In the genomic region with DNA sequence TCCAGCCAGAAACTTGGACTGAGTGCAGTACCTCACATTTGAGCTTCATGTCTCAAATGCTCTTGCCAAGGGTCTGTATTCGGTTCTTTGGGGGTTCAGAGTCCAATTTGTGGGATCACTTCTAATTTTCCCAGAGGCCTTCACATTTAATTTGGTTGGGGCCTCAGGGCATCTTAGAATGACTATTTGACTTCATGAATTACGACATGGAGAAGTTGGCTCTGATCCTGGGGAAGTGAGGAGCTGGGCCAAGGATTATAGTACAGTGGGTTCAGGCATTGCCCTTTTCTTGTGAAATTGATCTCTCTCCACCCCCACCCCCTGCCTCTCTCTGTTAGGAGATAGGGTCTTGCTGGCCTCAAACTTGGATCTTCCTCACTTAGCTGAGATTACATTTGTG, we compare ENCODE assay signal across 26 mouse cellular contexts. TPM values are rescaled to one million over a fixed set of nuclear protein-coding genes. Genes with fewer than 3 reads are reported as not detected.
DNase-seq lines count a peak whose midpoint lies in the region; ATAC-seq and TF ChIP-seq lines count a peak whose summit lies in the region.
"Had no signal": no experiment of that assay in that cellular context is flagged by ENCODE, and none has a peak within 500 bp of the region (broad histone marks: within the 10 kb centered on the region; RNA-seq: fewer than 3 reads in every experiment).

No protein-coding gene starts in this region.

- H3K36me3 ChIP-seq in liver, adult 2 months (ENCODE audit: control insufficient read depth, insufficient read depth, low read length), result peaks cover 12% of the 10 kb centered on the region; the same call in 1 of the 2 replicates
- no peaks in the 10 kb centered on the region for H3K36me3 ChIP-seq in liver, embryonic 11.5 days (ENCODE audit: control insufficient read depth, insufficient read depth, low read length)
- H3K36me3 ChIP-seq: forebrain, embryonic 12.5 days; heart, embryonic 12.5 days; limb, embryonic 15.5 days had no signal

- peaks cover 12% of the 10 kb centered on the region for H3K4me1 ChIP-seq in liver, adult 2 months (ENCODE audit: control insufficient read depth, insufficient read depth, low read length)
- peaks cover 5% of the 10 kb centered on the region for H3K4me1 ChIP-seq in liver, embryonic 11.5 days (replicated peaks; ENCODE audit: control insufficient read depth, insufficient read depth, low read length)
- peaks cover 5% of the 10 kb centered on the region; the same call in 1 of the 2 replicates for H3K4me1 ChIP-seq in brown adipose tissue, adult 24 weeks (ENCODE audit: control insufficient read depth, insufficient read depth, insufficient read length, low read length)

- no peak for TF ChIP-seq CTCF in liver, adult 2 months (IDR thresholded peaks at IDR 0.05; ENCODE audit: low read depth, low read length)

- no peak overlapping the region for H3K4me3 ChIP-seq in liver, adult 2 months (ENCODE audit: insufficient read depth, low read depth, low read length)
- H3K4me3 ChIP-seq in liver, embryonic 11.5 days (ENCODE audit: low read depth, low read length), result no peak overlapping the region
- H3K4me3 ChIP-seq in brown adipose tissue, adult 24 weeks (ENCODE audit: insufficient read depth, low read depth, low read length), result no peak overlapping the region
- H3K4me3 ChIP-seq: forebrain, embryonic 12.5 days; heart, embryonic 12.5 days; hindbrain, embryonic 13.5 days; limb, embryonic 15.5 days had no signal

- peak overlapping the region; percentile 61 for H3K27ac ChIP-seq in liver, adult 2 months (replicated peaks; ENCODE audit: insufficient read depth, low read depth, low read length)
- H3K27ac ChIP-seq in liver, embryonic 11.5 days (ENCODE audit: low read depth, low read length), result no peak overlapping the region
- H3K27ac ChIP-seq in brown adipose tissue, adult 24 weeks (replicated peaks; ENCODE audit: low read depth, low read length), result peak overlapping the region; percentile 56
- H3K27ac ChIP-seq: forebrain, embryonic 12.5 days; hindbrain, embryonic 13.5 days; limb, embryonic 15.5 days had no signal

- peak; percentile 34 to 84 for DNase-seq in adrenal gland, adult (ENCODE audit: inconsistent age in 2 of 2, low spot score in 1 of 2)
- no peak for DNase-seq in adrenal gland, adult 18-20 months (ENCODE audit: low spot score in 2 of 2)
- DNase-seq in heart, adult 18-20 months, result peak; percentile 36 to 40
- DNase-seq in heart, adult 9 months (ENCODE audit: low spot score in 2 of 2), result no peak
- DNase-seq in liver, adult 2 months (ENCODE audit: extremely low read depth, low read depth, low spot score), result peak; percentile 86
- DNase-seq in liver, embryonic 11.5 days (ENCODE audit: low spot score), result no peak
- no peak for DNase-seq in urinary bladder, adult 2 months (ENCODE audit: low spot score)
- DNase-seq: cerebellum, adult 2 months; kidney, postnatal 14 days; liver, postnatal 0 days; right cerebral cortex, postnatal 25 days; thymus, adult 18-20 months; thymus, postnatal 4 days had no signal

- ATAC-seq in liver, embryonic 11.5 days (replicated peaks; ENCODE audit: low FRiP score), result no peak
- ATAC-seq: inflammation-experienced regulatory T-cells, adult 6 months; liver, postnatal 0 days; midbrain, embryonic 16.5 days had no signal

- WGBS in liver, adult 2 months, result 24% methylated on average over 2 of the region's 2 CpGs
- 78% methylated on average over 2 of the region's 2 CpGs for WGBS in liver, embryonic 11.5 days

- no peak for TF ChIP-seq POLR2A in liver, adult 2 months (IDR thresholded peaks at IDR 0.05; ENCODE audit: extremely low read depth, insufficient read depth, low read length)

- no peak overlapping the region for H3K4me2 ChIP-seq in liver, embryonic 11.5 days
- H3K4me2 ChIP-seq: forebrain, embryonic 12.5 days; heart, embryonic 12.5 days; hindbrain, embryonic 13.5 days; limb, embryonic 15.5 days had no signal

- peak overlapping the region; percentile 2; the same call in 1 of the 2 replicates for H3K9ac ChIP-seq in liver, adult 2 months (ENCODE audit: low read depth, low read length)
- H3K9ac ChIP-seq in liver, embryonic 11.5 days (ENCODE audit: low read depth, low read length), result no peak overlapping the region
- H3K9ac ChIP-seq: forebrain, embryonic 12.5 days; heart, embryonic 12.5 days; hindbrain, embryonic 13.5 days; limb, embryonic 15.5 days; liver, postnatal 0 days had no signal

- peaks cover 6% of the 10 kb centered on the region; the same call in 1 of the 2 replicates for H3K79me2 ChIP-seq in liver, adult 2 months (ENCODE audit: control insufficient read depth, insufficient read depth, low read length)

- H3K27me3 ChIP-seq in liver, adult 2 months (ENCODE audit: control insufficient read depth, insufficient read depth, low read length), result no peaks in the 10 kb centered on the region
- H3K27me3 ChIP-seq in liver, embryonic 11.5 days (replicated peaks; ENCODE audit: control insufficient read depth, insufficient read depth, low read length), result no peaks in the 10 kb centered on the region
- H3K27me3 ChIP-seq: heart, embryonic 12.5 days; hindbrain, embryonic 13.5 days; limb, embryonic 15.5 days; megakaryocyte, embryonic 14.5 days had no signal

- H3K9me3 ChIP-seq in liver, embryonic 11.5 days (ENCODE audit: control insufficient read depth, low read length), result no peaks in the 10 kb centered on the region
- H3K9me3 ChIP-seq: forebrain, embryonic 12.5 days; G1E; heart, embryonic 12.5 days; hindbrain, embryonic 13.5 days; limb, embryonic 15.5 days; megakaryocyte, embryonic 14.5 days had no signal

RNA-seq across cellular contexts. Expression of a gene that starts 1.8 kb away (rescaled TPM):
- 10 to 100 TPM in 1 of 2 experiments, 1 to 10 TPM in 1; 7.1 to 11.7 TPM for total RNA-seq in adrenal gland, adult 18-20 months (2021)
- 1 to 10 TPM in 1 of 2 experiments, under 1 TPM in 1; 0.92 to 1.5 TPM for total RNA-seq in heart, adult 18-20 months (2021)
- 38.3 and 38.6 TPM in 2 replicates for total RNA-seq in liver, adult 2 months (2014; rRNA removed)
- 43.5 and 44.5 TPM in 2 replicates for polyA plus RNA-seq in liver, adult 2 months (2012; rRNA removed)
- 2.6 and 2.7 TPM in 2 replicates for polyA plus RNA-seq in liver, embryonic 11.5 days (2014; fragmentation: Nextera tagmentation; extraction: Ambion mirVana)
- polyA plus RNA-seq in brown adipose tissue, adult 24 weeks (2012; ENCODE audit: insufficient read depth, insufficient read length, missing spikeins), result 8.2 and 9.1 TPM in 2 replicates
- polyA plus RNA-seq in urinary bladder, adult 2 months (2012; rRNA removed), result 11.5 and 12.7 TPM in 2 replicates

RNA-seq across cellular contexts. Expression of a gene that starts 2.2 kb away (rescaled TPM):
- total RNA-seq in adrenal gland, adult 18-20 months (2021), result 10 to 100 TPM; 16.5 to 18.8 TPM
- total RNA-seq in heart, adult 18-20 months (2021), result 1 to 10 TPM; 10.0 TPM
- total RNA-seq in liver, adult 2 months (2014; rRNA removed), result 11.5 and 15.6 TPM in 2 replicates
- polyA plus RNA-seq in liver, adult 2 months (2012; rRNA removed), result 13.1 and 16.6 TPM in 2 replicates
- 11.7 and 12.3 TPM in 2 replicates for polyA plus RNA-seq in liver, embryonic 11.5 days (2014; fragmentation: Nextera tagmentation; extraction: Ambion mirVana)
- 8.8 TPM in 2 replicates for polyA plus RNA-seq in brown adipose tissue, adult 24 weeks (2012; ENCODE audit: insufficient read depth, insufficient read length, missing spikeins)
- polyA plus RNA-seq in urinary bladder, adult 2 months (2012; rRNA removed), result 32.5 and 37.5 TPM in 2 replicates

RNA-seq across cellular contexts. Expression of a gene that starts 24.1 kb away (rescaled TPM):
- total RNA-seq in adrenal gland, adult 18-20 months (2021), result 10 to 100 TPM; 70.0 to 91.8 TPM
- total RNA-seq in heart, adult 18-20 months (2021), result 10 to 100 TPM; 48.7 to 53.3 TPM
- total RNA-seq in liver, adult 2 months (2014; rRNA removed), result 11.5 and 13.2 TPM in 2 replicates
- 16.6 and 19.4 TPM in 2 replicates for polyA plus RNA-seq in liver, adult 2 months (2012; rRNA removed)
- polyA plus RNA-seq in liver, embryonic 11.5 days (2014; fragmentation: Nextera tagmentation; extraction: Ambion mirVana), result 81.1 and 85.3 TPM in 2 replicates
- polyA plus RNA-seq in brown adipose tissue, adult 24 weeks (2012; ENCODE audit: insufficient read depth, insufficient read length, missing spikeins), result 70.9 and 105 TPM in 2 replicates
- 101 and 131 TPM in 2 replicates for polyA plus RNA-seq in urinary bladder, adult 2 months (2012; rRNA removed)

RNA-seq across cellular contexts. Expression of a gene that starts 24.2 kb away (rescaled TPM):
- total RNA-seq in adrenal gland, adult 18-20 months (2021), result 10 to 100 TPM; 77.7 to 94.3 TPM
- total RNA-seq in heart, adult 18-20 months (2021), result 10 to 100 TPM; 94.8 to 98.0 TPM
- total RNA-seq in liver, adult 2 months (2014; rRNA removed), result 80.9 and 90.9 TPM in 2 replicates
- 63.8 and 74.6 TPM in 2 replicates for polyA plus RNA-seq in liver, adult 2 months (2012; rRNA removed)
- polyA plus RNA-seq in liver, embryonic 11.5 days (2014; fragmentation: Nextera tagmentation; extraction: Ambion mirVana), result 145 and 148 TPM in 2 replicates
- 183 and 237 TPM in 2 replicates for polyA plus RNA-seq in brown adipose tissue, adult 24 weeks (2012; ENCODE audit: insufficient read depth, insufficient read length, missing spikeins)
- polyA plus RNA-seq in urinary bladder, adult 2 months (2012; rRNA removed), result 49.0 and 62.3 TPM in 2 replicates

RNA-seq across cellular contexts. Expression of a gene that starts 33.1 kb away (rescaled TPM):
- under 1 TPM; 0.27 to 0.80 TPM for total RNA-seq in adrenal gland, adult 18-20 months (2021)
- total RNA-seq in heart, adult 18-20 months (2021), result not detected
- total RNA-seq in liver, adult 2 months (2014; rRNA removed), result 0.18 and 0.20 TPM in 2 replicates
- 0.06 and 0.28 TPM in 2 replicates for polyA plus RNA-seq in liver, adult 2 months (2012; rRNA removed)
- not detected in 2 replicates for polyA plus RNA-seq in liver, embryonic 11.5 days (2014; fragmentation: Nextera tagmentation; extraction: Ambion mirVana)
- 0.33 and 0.75 TPM in 2 replicates for polyA plus RNA-seq in brown adipose tissue, adult 24 weeks (2012; ENCODE audit: insufficient read depth, insufficient read length, missing spikeins)
- polyA plus RNA-seq in urinary bladder, adult 2 months (2012; rRNA removed), result 0.37 and 0.38 TPM in 2 replicates
- total RNA-seq: common myeloid progenitor, adult 5-6 weeks; G1E; heart, postnatal 25 days; left cerebral cortex, postnatal 36 days had no signal
- polyA plus RNA-seq: forebrain, embryonic 12.5 days; G1E; heart, embryonic 12.5 days; inflammation-experienced regulatory T-cells, adult 6 months; spleen, adult 2 months had no signal

Comparison
In these comparisons a context has a peak if more than half of its experiments do, and no peak if none do; other contexts are left out.
1. DNase-seq: peak in adrenal gland, adult (2 of 2), heart, adult 18-20 months (2 of 2) and liver, adult 2 months (single experiment); none in adrenal gland, adult 18-20 months (0 of 2), heart, adult 9 months (0 of 2), liver, embryonic 11.5 days (single experiment) and urinary bladder, adult 2 months (single experiment).